Mouse (Mus musculus) urinary bladder, postnatal 14 days (tissue): ENCODE measurements around the gene Rerg.

Experiments
- DNase-seq: peaks from one replicate; pipeline ENCODE4 v3.0.0; 2021; ENCODE audit warnings: low spot score

Rerg gene

GRCm38 (mm10) chr6:137131349-137131748 is 38.9 kb downstream of the Rerg start:
- DNase-seq, result no peak

- DNase-seq, result no peak
These were observed 43.4 kb downstream of the Rerg start for GRCm38 (mm10) chr6:137126861-137127260.

- no peak for DNase-seq
These were observed 44.1 kb downstream of the Rerg start for GRCm38 (mm10) chr6:137126224-137126623.

- DNase-seq, result no peak
These were observed 44.9 kb downstream of the Rerg start for GRCm38 (mm10) chr6:137125433-137125832.

- DNase-seq, result no peak
These were observed 45.3 kb downstream of the Rerg start for GRCm38 (mm10) chr6:137125006-137125405.

GRCm38 (mm10) chr6:137116849-137117473 is 53.3 kb downstream of the Rerg start:
- no peak for DNase-seq

GRCm38 (mm10) chr6:137114859-137115258 is 55.4 kb downstream of the Rerg start:
- no peak for DNase-seq

GRCm38 (mm10) chr6:137111266-137111813 is 59.0 kb downstream of the Rerg start:
- no peak for DNase-seq

- no peak for DNase-seq
These were observed 59.5 kb downstream of the Rerg start for GRCm38 (mm10) chr6:137110778-137111174.

- peak; percentile 20 for DNase-seq
These were observed 60.2 kb downstream of the Rerg start for GRCm38 (mm10) chr6:137109811-137110777.

GRCm38 (mm10) chr6:137105285-137105684 is 65.0 kb downstream of the Rerg start:
- no peak for DNase-seq

GRCm38 (mm10) chr6:137102662-137103179 is 67.6 kb downstream of the Rerg start:
- no peak for DNase-seq

- no peak for DNase-seq
These were observed 68.2 kb downstream of the Rerg start for GRCm38 (mm10) chr6:137101886-137102661.

GRCm38 (mm10) chr6:137100259-137100658 is 70.0 kb downstream of the Rerg start:
- no peak for DNase-seq

- peak; percentile 49 for DNase-seq
These were observed 71.8 kb downstream of the Rerg start for GRCm38 (mm10) chr6:137098232-137099191.

GRCm38 (mm10) chr6:137094475-137094874 is 75.8 kb downstream of the Rerg start:
- DNase-seq, result no peak

- DNase-seq, result no peak
These were observed 81.8 kb downstream of the Rerg start for GRCm38 (mm10) chr6:137088469-137088868.

- no peak for DNase-seq
These were observed 82.3 kb downstream of the Rerg start for GRCm38 (mm10) chr6:137087956-137088355.

- no peak for DNase-seq
These were observed 82.8 kb downstream of the Rerg start for GRCm38 (mm10) chr6:137087470-137087869.

GRCm38 (mm10) chr6:137079701-137080100 is 90.6 kb downstream of the Rerg start:
- DNase-seq, result no peak

GRCm38 (mm10) chr6:137076731-137077130 is 93.6 kb downstream of the Rerg start:
- no peak for DNase-seq
